8 mouse cellular contexts compared by ENCODE assay signal in the genomic region with DNA sequence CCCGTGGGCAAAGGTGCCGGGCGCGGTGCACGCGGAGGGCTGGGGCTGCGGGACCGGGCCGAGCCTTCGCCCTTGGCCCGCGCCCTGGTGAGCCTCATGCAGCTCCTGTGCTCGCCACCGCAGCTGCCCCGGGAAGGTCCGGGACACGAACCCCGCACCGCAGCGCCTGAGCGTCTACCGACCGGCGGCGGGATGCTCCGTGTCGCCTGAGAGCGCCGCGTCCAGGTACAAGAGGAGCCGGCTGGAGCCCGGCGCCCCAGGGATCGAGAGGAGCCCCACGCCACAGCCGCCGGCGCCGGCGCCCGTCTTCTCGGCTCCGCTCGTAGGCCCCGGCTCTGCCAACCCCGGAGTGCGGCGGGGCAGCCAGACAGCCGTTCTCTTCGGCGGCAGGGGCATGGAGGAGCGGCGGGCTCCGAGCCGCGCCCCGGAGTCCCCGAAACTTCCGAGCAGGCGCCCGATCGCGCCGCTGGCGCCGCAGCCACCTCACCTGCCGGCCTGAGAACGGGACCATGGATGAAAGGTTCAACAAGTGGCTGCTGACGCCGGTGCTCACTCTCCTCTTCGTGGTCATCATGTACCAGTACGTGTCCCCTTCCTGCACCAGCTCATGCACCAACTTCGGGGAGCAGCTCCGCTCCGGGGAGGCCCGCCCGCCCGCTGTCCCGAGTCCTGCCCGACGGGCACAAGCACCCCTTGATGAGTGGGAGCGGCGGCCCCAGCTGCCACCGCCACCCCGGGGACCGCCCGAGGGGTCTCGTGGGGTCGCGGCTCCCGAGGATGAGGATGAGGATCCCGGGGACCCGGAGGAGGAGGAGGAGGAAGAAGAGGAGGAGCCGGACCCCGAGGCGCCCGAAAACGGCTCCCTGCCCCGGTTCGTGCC. TPM values are rescaled to one million over a fixed set of nuclear protein-coding genes. Genes with fewer than 3 reads are reported as not detected.
DNase-seq lines count a peak whose midpoint lies in the region; ATAC-seq and TF ChIP-seq lines count a peak whose summit lies in the region.

A gene (plus strand): TSS at position 436 of the 880 bp plus-strand sequence.

- WGBS in forebrain, embryonic 11.5 days = under 1% methylated on average over 90 of the region's 100 CpGs
- WGBS in kidney, embryonic 15.5 days = under 1% methylated on average over 99 of the region's 100 CpGs
- 1% methylated on average over 92 of the region's 100 CpGs for WGBS in liver, postnatal 0 days (ENCODE audit: insufficient replicate concordance)
- under 1% methylated on average over 81 of the region's 100 CpGs for WGBS in stomach, embryonic 15.5 days

- TF ChIP-seq POLR2A in testis, adult 2 months (IDR thresholded peaks at IDR 0.05; ENCODE audit: control insufficient read depth, low read depth, low read length) = no peak

- H3K4me1 ChIP-seq in testis, adult 2 months (ENCODE audit: control insufficient read depth, insufficient read depth, low read length) = peaks cover 11% of the 10 kb centered on the region
- peaks cover 6% of the 10 kb centered on the region; the same call in 1 of the 2 replicates for H3K4me1 ChIP-seq in forebrain, embryonic 11.5 days (replicated peaks; ENCODE audit: control insufficient read depth, insufficient read depth, low read length)
- H3K4me1 ChIP-seq in kidney, embryonic 15.5 days = peaks cover 19% of the 10 kb centered on the region
- H3K4me1 ChIP-seq in liver, postnatal 0 days (ENCODE audit: insufficient read depth) = no peaks in the 10 kb centered on the region
- peaks cover 10% of the 10 kb centered on the region; the same call in 1 of the 2 replicates for H3K4me1 ChIP-seq in stomach, embryonic 15.5 days

- H3K27ac ChIP-seq in testis, adult 2 months (ENCODE audit: control insufficient read depth, insufficient read depth, low read depth, low read length) = no peak within 1 kb of the TSS
- H3K27ac ChIP-seq in forebrain, embryonic 11.5 days (ENCODE audit: low read depth, low read length) = no peak within 1 kb of the TSS
- no peak within 1 kb of the TSS for H3K27ac ChIP-seq in kidney, embryonic 15.5 days
- no peak within 1 kb of the TSS for H3K27ac ChIP-seq in liver, postnatal 0 days (ENCODE audit: low read depth)
- no peak within 1 kb of the TSS for H3K27ac ChIP-seq in stomach, embryonic 15.5 days

- no peaks in the 10 kb centered on the region; the same call in 1 of the 2 replicates for H3K27me3 ChIP-seq in testis, adult 2 months (ENCODE audit: control insufficient read depth, insufficient read depth, low read length)
- peaks cover 38% of the 10 kb centered on the region for H3K27me3 ChIP-seq in forebrain, embryonic 11.5 days (ENCODE audit: control insufficient read depth, insufficient read depth, low read length)
- H3K27me3 ChIP-seq in kidney, embryonic 15.5 days = peaks cover 69% of the 10 kb centered on the region
- peaks cover 46% of the 10 kb centered on the region for H3K27me3 ChIP-seq in liver, postnatal 0 days (ENCODE audit: insufficient read depth, low read length)
- peaks cover 33% of the 10 kb centered on the region for H3K27me3 ChIP-seq in stomach, embryonic 15.5 days (replicated peaks)

- no peak for DNase-seq in frontal cortex, postnatal 14 days (ENCODE audit: low spot score in 2 of 2)
- no peak for DNase-seq in testis, postnatal 14 days (ENCODE audit: low spot score)
- DNase-seq in forebrain, embryonic 11.5 days (ENCODE audit: low spot score) = no peak
- DNase-seq in liver, postnatal 0 days = peak; percentile 19

- peak within 1 kb of the TSS; percentile 33 for H3K4me3 ChIP-seq in testis, adult 2 months (ENCODE audit: control insufficient read depth, low read depth, low read length)
- H3K4me3 ChIP-seq in forebrain, embryonic 11.5 days (ENCODE audit: low read depth, low read length) = peak within 1 kb of the TSS; percentile 59
- peak within 1 kb of the TSS; percentile 54 for H3K4me3 ChIP-seq in kidney, embryonic 15.5 days (replicated peaks)
- H3K4me3 ChIP-seq in liver, postnatal 0 days (ENCODE audit: low read depth, low read length) = peak within 1 kb of the TSS; percentile 53
- peak within 1 kb of the TSS; percentile 61 for H3K4me3 ChIP-seq in stomach, embryonic 15.5 days (replicated peaks)

- H3K9ac ChIP-seq in forebrain, embryonic 11.5 days (ENCODE audit: low read length) = peak within 1 kb of the TSS; percentile 57
- H3K9ac ChIP-seq in kidney, embryonic 15.5 days = peak within 1 kb of the TSS; percentile 57
- H3K9ac ChIP-seq in liver, postnatal 0 days (replicated peaks) = no peak within 1 kb of the TSS
- peak within 1 kb of the TSS; percentile 9; the same call in 1 of the 2 replicates for H3K9ac ChIP-seq in stomach, embryonic 15.5 days

- TF ChIP-seq EP300 in liver, postnatal 0 days (IDR thresholded peaks at IDR 0.05; ENCODE audit: low read depth) = no peak

- H3K4me2 ChIP-seq in forebrain, embryonic 11.5 days (ENCODE audit: low read depth, low read length, severe bottlenecking) = peak within 1 kb of the TSS; percentile 98
- peak within 1 kb of the TSS; percentile 100 for H3K4me2 ChIP-seq in kidney, embryonic 15.5 days
- peak within 1 kb of the TSS; percentile 75 for H3K4me2 ChIP-seq in liver, postnatal 0 days (ENCODE audit: low read depth, low read length)
- peak within 1 kb of the TSS; percentile 99 for H3K4me2 ChIP-seq in stomach, embryonic 15.5 days

- H3K9me3 ChIP-seq in forebrain, embryonic 11.5 days (ENCODE audit: control insufficient read depth, low read length) = no peaks in the 10 kb centered on the region
- H3K9me3 ChIP-seq in kidney, embryonic 15.5 days (replicated peaks) = no peaks in the 10 kb centered on the region
- no peaks in the 10 kb centered on the region for H3K9me3 ChIP-seq in liver, postnatal 0 days (ENCODE audit: low read length)
- no peaks in the 10 kb centered on the region for H3K9me3 ChIP-seq in stomach, embryonic 15.5 days

- no peaks in the 10 kb centered on the region for H3K36me3 ChIP-seq in testis, adult 2 months (ENCODE audit: control insufficient read depth, insufficient read depth, low read length)
- no peaks in the 10 kb centered on the region for H3K36me3 ChIP-seq in forebrain, embryonic 11.5 days (ENCODE audit: control insufficient read depth, insufficient read depth, low read length)
- no peaks in the 10 kb centered on the region for H3K36me3 ChIP-seq in kidney, embryonic 15.5 days
- H3K36me3 ChIP-seq in liver, postnatal 0 days (replicated peaks; ENCODE audit: insufficient read depth, low read length) = no peaks in the 10 kb centered on the region
- no peaks in the 10 kb centered on the region for H3K36me3 ChIP-seq in stomach, embryonic 15.5 days

- no peak for TF ChIP-seq CTCF in testis, adult 2 months (IDR thresholded peaks at IDR 0.05; ENCODE audit: control insufficient read depth, insufficient read depth, insufficient replicate concordance, low read depth, low read length)
- no peak for TF ChIP-seq CTCF in liver, postnatal 0 days (IDR thresholded peaks at IDR 0.05; ENCODE audit: low read depth)

- peak; percentile 29; the same call in 1 of the 2 replicates for ATAC-seq in frontal cortex, adult (ENCODE audit: low TSS enrichment)
- ATAC-seq in forebrain, embryonic 11.5 days (replicated peaks; ENCODE audit: low FRiP score) = peak; percentile 45
- peak; percentile 74 for ATAC-seq in kidney, embryonic 15.5 days (replicated peaks; ENCODE audit: low FRiP score)
- no peak for ATAC-seq in liver, postnatal 0 days
- ATAC-seq in stomach, embryonic 15.5 days (ENCODE audit: insufficient read depth, low FRiP score, low read depth) = peak; percentile 19

RNA-seq across cellular contexts. Expression of the gene that starts here (rescaled TPM):
- polyA plus RNA-seq in testis, adult 2 months (2012; rRNA removed) = 0.44 and 0.76 TPM in 2 replicates
- polyA plus RNA-seq in forebrain, embryonic 11.5 days (2014; fragmentation: Nextera tagmentation; extraction: Ambion mirVana) = not detected in 2 replicates
- polyA plus RNA-seq in kidney, embryonic 15.5 days (2015; fragmentation: Nextera tagmentation; extraction: Ambion mirVana) = 0.09 and 0.18 TPM in 2 replicates
- not detected in 2 replicates for polyA plus RNA-seq in liver, postnatal 0 days (2015; fragmentation: Nextera tagmentation; extraction: Ambion mirVana)
- polyA plus RNA-seq in stomach, embryonic 15.5 days (2015; fragmentation: Nextera tagmentation; extraction: Ambion mirVana) = 0.17 and 0.19 TPM in 2 replicates

Comparison
In these comparisons a context has a peak if more than half of its experiments do, and no peak if none do; other contexts are left out.
1. Peak in ATAC-seq, H3K4me3 ChIP-seq, H3K9ac ChIP-seq and H3K4me2 ChIP-seq in forebrain, embryonic 11.5 days; RNA of the gene not detected or under 1 TPM.
2. Peak in ATAC-seq, H3K4me3 ChIP-seq, H3K9ac ChIP-seq and H3K4me2 ChIP-seq in kidney, embryonic 15.5 days; RNA of the gene not detected or under 1 TPM.
3. Peak in DNase-seq, H3K4me3 ChIP-seq and H3K4me2 ChIP-seq in liver, postnatal 0 days; RNA of the gene not detected or under 1 TPM.
4. Peak in ATAC-seq, H3K4me3 ChIP-seq, H3K9ac ChIP-seq and H3K4me2 ChIP-seq in stomach, embryonic 15.5 days; RNA of the gene not detected or under 1 TPM.